Mouse (Mus musculus) midbrain, embryonic 10.5 days (tissue): ENCODE measurements at regions not wholly inside any gene's neighbourhood (a gene's known extent, or its start where the extent isn't known, plus 50 kb on each side); places are given as distances from the start of the nearest gene placed in this dataset.

Experiments used
- DNase-seq: peaks from one replicate; pipeline ENCODE4 v3.0.0-alpha.2; 2017; ENCODE audit warnings: low spot score
- H3K27ac ChIP-seq: fragments of 300-500 bp; sonication (generic); replicated peaks from 2 replicates; pipeline ENCODE4 v1.5.1; 2016; ENCODE audit warnings: mild to moderate bottlenecking
- H3K27me3 ChIP-seq: fragments of 300-500 bp; sonication (generic); 2 replicates; pipeline ENCODE4 v1.6.1; 2016; ENCODE audit warnings: low read depth, mild to moderate bottlenecking; ENCODE audit not compliant: poor library complexity, severe bottlenecking
- H3K36me3 ChIP-seq: fragments of 300-500 bp; sonication (generic); 2 replicates; pipeline ENCODE4 v1.6.1; 2016; ENCODE audit warnings: mild to moderate bottlenecking, moderate library complexity
- H3K4me1 ChIP-seq: fragments of 300-500 bp; sonication (generic); 2 replicates; pipeline ENCODE4 v1.6.1; 2016
- H3K4me3 ChIP-seq: fragments of 300-500 bp; sonication (generic); 2 replicates; pipeline ENCODE4 v1.5.1; 2016; ENCODE audit warnings: mild to moderate bottlenecking, moderate library complexity
- H3K9me3 ChIP-seq: fragments of 300-500 bp; sonication (generic); replicated peaks from 2 replicates; pipeline ENCODE4 v1.6.1; 2016; ENCODE audit warnings: mild to moderate bottlenecking
- WGBS: fragments of 180-500 bp; shearing (Covaris S2); methylation state at CpG from one replicate; pipeline ENCODE4 v1.1.7; 2016; 5-methylcytosine and 5-hydroxymethylcytosine counted together

GRCm38 (mm10) chr3:70097813-70098212, 90.4 kb downstream of the Otol1 start:
- no peak overlapping the region for H3K4me3 ChIP-seq
- H3K27me3 ChIP-seq, result peaks cover 7% of the 10 kb centered on the region; the same call in 1 of the 2 replicates
- DNase-seq, result no peak
- no peaks in the 10 kb centered on the region for H3K36me3 ChIP-seq
- H3K27ac ChIP-seq, result no peak overlapping the region
- WGBS, result 45% methylated on average over 3 of the region's 3 CpGs
- no peaks in the 10 kb centered on the region for H3K9me3 ChIP-seq
- H3K4me1 ChIP-seq, result no peaks in the 10 kb centered on the region

GRCm38 (mm10) chr3:70102091-70102490, 94.7 kb downstream of the Otol1 start:
- Histone ChIP-seq H3K27me3 (peaks cover 11% of the 10 kb centered on the region; the same call in 1 of the 2 replicates), H3K36me3 (no peaks in the 10 kb centered on the region), H3K4me1 (0 out of 2 replicates have a peak, but pooled peaks cover 4% of the 10 kb centered on the region), H3K4me3 (no peak overlapping the region), H3K27ac (no peak overlapping the region), H3K9me3 (no peaks in the 10 kb centered on the region)
- no peak for DNase-seq
- 68% methylated on average over 7 of the region's 7 CpGs for WGBS

GRCm38 (mm10) chr3:70102593-70103213, 95.3 kb downstream of the Otol1 start:
- H3K4me3 ChIP-seq, result no peak overlapping the region
- DNase-seq, result no peak
- 84% methylated on average over 10 of the region's 10 CpGs for WGBS

GRCm38 (mm10) chr3:70103983-70104827, 96.8 kb downstream of the Otol1 start:
- Histone ChIP-seq H3K27me3 (peaks cover 11% of the 10 kb centered on the region; the same call in 1 of the 2 replicates), H3K27ac (peak overlapping the region; percentile 87), H3K4me3 (peak overlapping the region; percentile 53), H3K9me3 (no peaks in the 10 kb centered on the region), H3K36me3 (no peaks in the 10 kb centered on the region), H3K4me1 (0 out of 2 replicates have a peak, but pooled peaks cover 4% of the 10 kb centered on the region)
- peak; percentile 66 for DNase-seq
- WGBS, result 17% methylated on average over 21 of the region's 21 CpGs

More at GRCm38 (mm10) chr3:70102593-70103213, 95.3 kb downstream of the Otol1 start:
- Histone ChIP-seq H3K4me1 (0 out of 2 replicates have a peak, but pooled peaks cover 4% of the 10 kb centered on the region), H3K9me3 (no peaks in the 10 kb centered on the region), H3K27ac (no peak overlapping the region), H3K27me3 (peaks cover 11% of the 10 kb centered on the region; the same call in 1 of the 2 replicates), H3K36me3 (no peaks in the 10 kb centered on the region)

GRCm38 (mm10) chr3:70104828-70105399, 97.5 kb downstream of the Otol1 start:
- H3K4me1 ChIP-seq, result 0 out of 2 replicates have a peak, but pooled peaks cover 4% of the 10 kb centered on the region
- no peaks in the 10 kb centered on the region for H3K9me3 ChIP-seq
- H3K27me3 ChIP-seq, result peaks cover 11% of the 10 kb centered on the region; the same call in 1 of the 2 replicates
- H3K36me3 ChIP-seq, result no peaks in the 10 kb centered on the region
- 17% methylated on average over 7 of the region's 7 CpGs for WGBS
- DNase-seq, result peak; percentile 68
- H3K4me3 ChIP-seq, result peak overlapping the region; percentile 53
- peak overlapping the region; percentile 87 for H3K27ac ChIP-seq

DNA sequence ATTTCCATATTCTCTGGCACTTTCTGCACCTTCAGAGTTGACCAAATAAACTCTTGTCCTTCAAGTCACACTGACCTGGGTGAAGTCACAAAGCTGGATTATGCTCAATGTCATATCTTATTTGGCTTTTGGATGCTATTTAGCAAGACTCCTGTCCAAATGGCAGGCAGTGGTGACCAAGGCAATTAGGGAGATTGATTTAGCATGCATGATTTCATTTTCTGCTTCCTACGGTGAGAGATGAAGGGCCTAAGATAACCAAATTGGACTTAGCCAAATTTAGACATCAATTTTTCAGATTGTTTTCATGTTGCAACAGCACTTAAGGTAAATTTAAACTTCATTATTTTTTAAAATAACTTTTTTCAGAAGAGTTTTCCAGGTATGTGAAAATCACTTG, 98.1 kb downstream of the Otol1 start:
- no peaks in the 10 kb centered on the region for H3K36me3 ChIP-seq
- WGBS, result 89% methylated on average over 1 of the region's 1 CpGs
- no peak overlapping the region for H3K27ac ChIP-seq
- H3K9me3 ChIP-seq, result no peaks in the 10 kb centered on the region
- no peak overlapping the region for H3K4me3 ChIP-seq
- H3K4me1 ChIP-seq, result 0 out of 2 replicates have a peak, but pooled peaks cover 4% of the 10 kb centered on the region
- no peak for DNase-seq
- H3K27me3 ChIP-seq, result peaks cover 11% of the 10 kb centered on the region; the same call in 1 of the 2 replicates

GRCm38 (mm10) chr3:70106141-70106540, 98.7 kb downstream of the Otol1 start:
- Histone ChIP-seq H3K4me1 (0 out of 2 replicates have a peak, but pooled peaks cover 4% of the 10 kb centered on the region), H3K36me3 (no peaks in the 10 kb centered on the region), H3K27ac (no peak overlapping the region), H3K9me3 (no peaks in the 10 kb centered on the region), H3K4me3 (no peak overlapping the region), H3K27me3 (peaks cover 11% of the 10 kb centered on the region; the same call in 1 of the 2 replicates)
- DNase-seq, result no peak
- 88% methylated on average over 2 of the region's 2 CpGs for WGBS

GRCm38 (mm10) chr3:70126212-70126611, 118.8 kb downstream of the Otol1 start:
- no peak overlapping the region for H3K4me3 ChIP-seq
- no peaks in the 10 kb centered on the region for H3K4me1 ChIP-seq
- no peaks in the 10 kb centered on the region for H3K27me3 ChIP-seq
- WGBS, result 93% methylated on average over 1 of the region's 1 CpGs
- H3K36me3 ChIP-seq, result no peaks in the 10 kb centered on the region
- no peak overlapping the region for H3K27ac ChIP-seq
- no peak for DNase-seq
- no peaks in the 10 kb centered on the region for H3K9me3 ChIP-seq

DNA sequence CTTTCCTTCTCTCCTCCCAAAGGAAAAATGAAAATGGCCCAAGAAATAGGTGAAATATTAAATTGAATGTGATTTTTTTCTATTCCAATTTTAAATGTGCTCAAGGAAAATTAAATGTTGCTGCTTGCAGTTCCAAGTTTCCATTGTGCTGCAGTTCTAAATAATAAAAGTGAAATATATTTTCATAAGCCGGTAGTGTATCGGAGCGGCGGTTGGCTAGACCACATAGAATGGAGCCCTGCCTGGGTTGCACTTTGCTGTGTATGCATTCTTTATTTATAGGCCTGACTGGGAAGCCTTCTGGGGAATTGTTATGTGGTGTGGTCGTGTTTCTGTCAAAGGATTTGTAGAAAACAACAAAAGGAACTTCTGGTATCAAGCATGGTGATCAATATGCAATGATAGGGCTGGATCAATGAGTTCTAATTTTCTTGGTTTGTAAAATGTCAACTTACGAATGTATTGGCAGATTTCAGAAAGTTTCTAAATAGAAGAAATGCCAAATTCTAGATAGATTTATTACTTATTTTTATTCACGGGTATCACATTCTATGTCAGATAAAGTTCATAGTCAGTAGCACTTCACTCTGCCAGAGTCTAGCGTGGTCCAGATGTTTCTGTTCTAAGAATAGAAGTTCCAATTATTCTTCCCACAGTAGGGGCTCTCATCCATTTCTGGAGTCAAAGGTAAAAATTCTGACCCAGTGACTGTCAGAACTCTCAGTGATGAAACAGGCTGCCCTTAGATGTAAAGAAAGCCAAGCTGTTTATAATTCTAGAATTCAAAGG, 123.0 kb downstream of the Otol1 start:
- H3K4me1 ChIP-seq, result no peaks in the 10 kb centered on the region
- no peaks in the 10 kb centered on the region for H3K9me3 ChIP-seq
- H3K27ac ChIP-seq, result no peak overlapping the region
- WGBS, result 91% methylated on average over 8 of the region's 8 CpGs
- no peak for DNase-seq
- no peak overlapping the region for H3K4me3 ChIP-seq
- H3K27me3 ChIP-seq, result no peaks in the 10 kb centered on the region
- H3K36me3 ChIP-seq, result no peaks in the 10 kb centered on the region

DNA sequence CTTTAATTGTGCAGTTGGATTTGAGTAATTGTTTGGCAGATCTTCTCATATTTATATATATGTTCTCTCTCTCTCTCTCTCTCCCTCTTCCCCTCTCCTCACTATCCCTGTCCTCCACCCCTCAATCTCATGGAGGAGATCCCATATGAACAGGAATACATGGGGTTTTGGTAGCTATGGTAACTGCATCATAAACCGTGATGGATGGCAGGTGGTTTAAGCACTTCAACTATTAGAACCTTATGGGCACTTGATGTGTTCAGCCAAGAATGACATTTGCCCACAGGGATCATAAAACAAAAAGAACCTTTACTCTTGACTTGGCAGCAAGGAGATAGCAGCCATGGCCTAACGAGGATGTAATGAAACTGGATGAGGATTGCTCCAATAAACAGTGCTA, 127.5 kb downstream of the Otol1 start:
- H3K4me1 ChIP-seq, result no peaks in the 10 kb centered on the region
- no peak overlapping the region for H3K4me3 ChIP-seq
- no peaks in the 10 kb centered on the region for H3K36me3 ChIP-seq
- H3K27me3 ChIP-seq, result no peaks in the 10 kb centered on the region
- DNase-seq, result no peak
- WGBS, result 77% methylated on average over 2 of the region's 2 CpGs
- H3K9me3 ChIP-seq, result no peaks in the 10 kb centered on the region
- H3K27ac ChIP-seq, result no peak overlapping the region

GRCm38 (mm10) chr3:70138488-70138887, 131.1 kb downstream of the Otol1 start:
- 81% methylated on average over 2 of the region's 2 CpGs for WGBS
- Histone ChIP-seq H3K36me3 (no peaks in the 10 kb centered on the region), H3K9me3 (no peaks in the 10 kb centered on the region), H3K27ac (no peak overlapping the region), H3K4me1 (no peaks in the 10 kb centered on the region), H3K27me3 (no peaks in the 10 kb centered on the region), H3K4me3 (no peak overlapping the region)
- no peak for DNase-seq

- Histone ChIP-seq H3K27ac (no peak overlapping the region), H3K9me3 (no peaks in the 10 kb centered on the region), H3K4me3 (no peak overlapping the region), H3K4me1 (no peaks in the 10 kb centered on the region), H3K36me3 (no peaks in the 10 kb centered on the region), H3K27me3 (no peaks in the 10 kb centered on the region)
- 80% methylated on average over 4 of the region's 4 CpGs for WGBS
- no peak for DNase-seq
These were observed 131.5 kb downstream of the Otol1 start for GRCm38 (mm10) chr3:70138926-70139325.
